Mouse (Mus musculus) liver, embryonic 13.5 days (tissue): Measurements from ENCODE around the gene Arhgap24. TPM values are rescaled to one million over a fixed set of nuclear protein-coding genes. Genes with fewer than 3 reads are reported as not detected.

Experiments used
- ATAC-seq: fragments of 200-750 bp; cut with Nextera tagmentation; 2 replicates; pipeline ENCODE4 v1.8.0; 2017; ENCODE audit warnings: low read depth, mild to moderate bottlenecking, moderate number of reproducible peaks, moderate library complexity
- DNase-seq: peaks from one replicate; pipeline ENCODE4 v3.0.0; 2022
- H3K27ac ChIP-seq: fragments of 300-500 bp; sonication (generic); 2 replicates; pipeline ENCODE4 v1.5.1; 2015; ENCODE audit warnings: moderate library complexity, mild to moderate bottlenecking, inconsistent platforms
- H3K27me3 ChIP-seq: fragments of 300-500 bp; sonication (generic); 2 replicates; pipeline ENCODE4 v1.6.1; 2015; ENCODE audit warnings: mild to moderate bottlenecking, inconsistent platforms
- H3K36me3 ChIP-seq: fragments of 300-500 bp; sonication (generic); 2 replicates; pipeline ENCODE4 v1.6.1; 2015; ENCODE audit warnings: mild to moderate bottlenecking, inconsistent platforms
- H3K4me1 ChIP-seq: fragments of 300-500 bp; sonication (generic); replicated peaks from 2 replicates; pipeline ENCODE4 v1.6.1; 2015; ENCODE audit warnings: inconsistent platforms
- H3K4me2 ChIP-seq: fragments of 300-500 bp; sonication (generic); 2 replicates; pipeline ENCODE4 v1.6.1; 2015; ENCODE audit warnings: inconsistent platforms, mild to moderate bottlenecking, moderate library complexity
- H3K4me3 ChIP-seq: fragments of 300-500 bp; sonication (generic); replicated peaks from 2 replicates; pipeline ENCODE4 v1.5.1; 2015; ENCODE audit warnings: mild to moderate bottlenecking, inconsistent platforms
- H3K9ac ChIP-seq: fragments of 300-500 bp; sonication (generic); 2 replicates; pipeline ENCODE4 v1.6.1; 2015; ENCODE audit warnings: mild to moderate bottlenecking, inconsistent platforms
- H3K9me3 ChIP-seq: fragments of 300-500 bp; sonication (generic); replicated peaks from 2 replicates; pipeline ENCODE4 v1.6.1; 2016; ENCODE audit warnings: inconsistent platforms
- WGBS: fragments of 180-500 bp; shearing (Covaris S2); methylation state at CpG from one replicate; pipeline ENCODE4 v1.1.7; 2015; ENCODE audit not compliant: insufficient replicate concordance; 5-methylcytosine and 5-hydroxymethylcytosine counted together
- polyA plus RNA-seq: library from polyadenylated mRNA; unstranded; fragments of >200 nt; fragmentation: Nextera tagmentation; extraction: Ambion mirVana; gene quantifications from 2 replicates; pipeline ENCODE4 v1.2.1, GENCODE M21; 2015

The Arhgap24 gene
- polyA plus RNA-seq, 1 experiment from 2014 or later: 2.0 TPM

DNA sequence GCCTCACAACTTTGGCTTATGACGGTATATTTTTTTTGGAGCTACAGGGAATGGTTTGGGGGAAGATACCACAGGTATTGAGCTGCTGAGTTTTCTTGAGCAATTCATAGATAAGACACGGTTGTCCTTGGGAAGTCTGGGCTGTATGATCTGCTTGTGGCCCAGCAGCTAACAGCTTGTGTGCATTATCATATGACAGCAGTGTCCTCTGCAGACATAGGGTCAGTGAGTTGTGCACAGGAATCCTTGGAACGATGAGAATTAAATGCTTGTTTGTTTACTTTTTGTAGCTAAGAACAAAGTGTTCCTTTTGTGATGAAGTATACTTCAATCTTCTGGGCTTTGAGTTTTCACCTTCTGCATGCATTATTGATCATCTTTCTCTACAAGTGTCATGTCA, 21.9 kb downstream of the Arhgap24 start:
- Histone ChIP-seq H3K4me1 (peaks cover 6% of the 10 kb centered on the region; the same call in 1 of the 2 replicates), H3K9me3 (no peaks in the 10 kb centered on the region), H3K4me2 (no peak overlapping the region), H3K9ac (no peak overlapping the region), H3K4me3 (no peak overlapping the region), H3K36me3 (no peaks in the 10 kb centered on the region), H3K27ac (no peak overlapping the region), H3K27me3 (no peaks in the 10 kb centered on the region)
- ATAC-seq (no peak), DNase-seq (no peak)
- WGBS: 38% methylated on average over 3 of the region's 3 CpGs

DNA sequence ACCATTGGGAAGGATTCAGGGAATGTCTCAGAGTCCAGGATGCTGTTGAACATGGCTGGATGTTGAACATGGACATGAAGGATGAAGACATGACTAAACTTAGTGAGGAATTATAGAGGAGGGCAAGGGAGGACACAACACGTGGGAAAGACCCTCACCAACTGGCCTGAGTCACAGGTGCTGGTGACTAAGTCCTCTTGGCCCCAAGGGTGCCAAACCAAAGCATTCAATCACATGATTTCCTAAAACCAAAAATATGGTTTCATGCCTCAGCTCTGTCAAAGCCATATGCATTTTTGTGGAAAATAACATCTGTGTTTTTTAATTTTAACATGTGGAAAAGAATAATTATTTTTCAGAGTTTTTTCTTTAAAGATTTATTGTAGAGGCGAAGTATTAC, 22.7 kb downstream of the Arhgap24 start:
- Histone ChIP-seq H3K27me3 (no peaks in the 10 kb centered on the region), H3K4me1 (peaks cover 6% of the 10 kb centered on the region; the same call in 1 of the 2 replicates), H3K9ac (no peak overlapping the region), H3K9me3 (no peaks in the 10 kb centered on the region), H3K27ac (no peak overlapping the region), H3K36me3 (no peaks in the 10 kb centered on the region), H3K4me2 (no peak overlapping the region), H3K4me3 (no peak overlapping the region)
- no peak for DNase-seq
- WGBS: 58% methylated on average over 2 of the region's 2 CpGs
- no peak for ATAC-seq

DNA sequence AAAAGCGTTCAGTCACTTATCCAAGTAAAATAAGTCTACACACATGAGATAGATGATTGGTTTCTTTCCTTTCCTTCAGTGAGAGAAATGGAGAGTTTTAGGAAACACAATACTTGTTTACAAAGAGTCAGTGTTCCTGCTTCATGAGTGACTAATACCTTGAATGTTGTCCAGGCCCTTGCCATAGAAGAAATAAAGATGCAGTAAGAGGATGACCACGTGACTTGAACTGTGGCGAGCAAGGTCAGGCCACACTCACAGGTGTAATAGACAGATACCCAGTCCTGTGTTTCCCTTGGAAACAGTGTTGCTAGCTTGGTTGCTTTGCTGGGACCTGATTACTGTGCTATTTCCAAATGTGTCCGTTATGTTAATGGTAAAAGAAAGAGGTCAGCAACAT, 23.4 kb downstream of the Arhgap24 start:
- H3K9me3 ChIP-seq: no peaks in the 10 kb centered on the region
- H3K4me3 ChIP-seq: no peak overlapping the region
- H3K36me3 ChIP-seq: no peaks in the 10 kb centered on the region
- H3K4me1 ChIP-seq: 0 out of 2 replicates have a peak, but pooled peaks cover under 1% of the 10 kb centered on the region
- no peaks in the 10 kb centered on the region for H3K27me3 ChIP-seq
- H3K9ac ChIP-seq: no peak overlapping the region
- H3K4me2 ChIP-seq: no peak overlapping the region
- DNase-seq (no peak), ATAC-seq (no peak)
- H3K27ac ChIP-seq: no peak overlapping the region
- WGBS: 68% methylated on average over 4 of the region's 4 CpGs

DNA sequence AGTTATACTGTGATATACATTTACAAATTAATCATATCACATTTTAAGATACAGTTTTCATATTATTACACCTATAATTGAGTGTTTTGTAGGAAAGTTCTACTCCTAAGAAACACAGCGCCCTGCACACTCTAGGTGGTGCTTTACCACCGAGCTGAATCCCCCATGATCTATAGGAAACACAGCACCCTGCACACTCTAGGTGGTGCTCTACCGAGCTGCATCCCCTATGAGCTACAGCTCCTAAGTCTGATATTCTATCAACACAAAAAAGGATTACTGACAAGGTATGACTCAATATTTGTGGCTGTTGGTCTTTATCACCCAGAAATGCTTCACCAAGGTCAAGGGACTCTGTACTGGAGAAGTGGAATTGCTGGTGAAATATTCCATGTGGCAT, 27.0 kb downstream of the Arhgap24 start:
- Histone ChIP-seq H3K9ac (no peak overlapping the region), H3K4me1 (no peaks in the 10 kb centered on the region), H3K27ac (no peak overlapping the region), H3K27me3 (no peaks in the 10 kb centered on the region), H3K36me3 (no peaks in the 10 kb centered on the region), H3K4me2 (no peak overlapping the region), H3K4me3 (no peak overlapping the region), H3K9me3 (no peaks in the 10 kb centered on the region)
- ATAC-seq (no peak), DNase-seq (no peak)
- WGBS: 52% methylated on average over 3 of the region's 3 CpGs

DNA sequence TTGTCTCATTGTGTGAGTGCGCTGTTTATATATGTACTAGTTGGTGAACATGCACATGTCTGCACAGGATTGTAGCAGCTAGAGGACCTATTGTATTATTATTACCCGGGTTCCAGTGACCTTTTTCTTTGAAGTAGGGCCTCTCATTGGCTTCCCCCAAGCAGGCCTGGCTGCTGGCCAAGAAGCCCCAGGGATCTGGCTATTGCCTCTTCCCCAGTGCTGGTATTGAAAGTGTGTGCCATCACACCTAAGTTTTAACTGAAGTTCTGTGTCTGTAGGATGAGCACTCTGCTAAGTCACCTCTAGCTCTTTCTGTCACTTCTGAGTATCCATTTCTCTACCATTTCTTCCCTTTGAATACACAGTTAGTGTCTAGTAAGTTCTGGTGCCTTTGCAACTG, 28.2 kb downstream of the Arhgap24 start:
- Histone ChIP-seq H3K27me3 (no peaks in the 10 kb centered on the region), H3K27ac (no peak overlapping the region), H3K9ac (no peak overlapping the region), H3K36me3 (no peaks in the 10 kb centered on the region), H3K4me2 (no peak overlapping the region), H3K9me3 (no peaks in the 10 kb centered on the region), H3K4me1 (no peaks in the 10 kb centered on the region), H3K4me3 (no peak overlapping the region)
- DNase-seq (no peak), ATAC-seq (no peak)
- 57% methylated on average over 2 of the region's 2 CpGs for WGBS

DNA sequence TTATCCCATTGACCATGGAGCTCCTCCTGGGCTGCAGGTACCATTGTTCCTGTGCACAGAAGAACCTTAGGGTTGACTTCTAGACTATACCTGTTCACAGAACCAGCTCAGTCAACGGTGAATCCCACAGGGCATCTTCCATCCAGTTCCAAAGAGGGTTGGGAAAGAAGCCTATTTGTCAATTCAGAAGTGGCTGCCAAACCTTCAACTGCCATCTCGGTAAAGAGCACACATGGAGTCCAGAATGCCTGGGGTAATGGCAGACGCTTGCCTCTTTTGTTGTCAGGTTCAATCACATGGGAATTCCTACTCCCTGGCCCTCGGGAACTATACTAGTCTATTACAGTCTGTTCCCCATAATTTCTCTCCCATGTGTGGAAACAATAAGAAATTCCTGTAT, 30.5 kb downstream of the Arhgap24 start:
- H3K4me3 ChIP-seq: no peak overlapping the region

DNA sequence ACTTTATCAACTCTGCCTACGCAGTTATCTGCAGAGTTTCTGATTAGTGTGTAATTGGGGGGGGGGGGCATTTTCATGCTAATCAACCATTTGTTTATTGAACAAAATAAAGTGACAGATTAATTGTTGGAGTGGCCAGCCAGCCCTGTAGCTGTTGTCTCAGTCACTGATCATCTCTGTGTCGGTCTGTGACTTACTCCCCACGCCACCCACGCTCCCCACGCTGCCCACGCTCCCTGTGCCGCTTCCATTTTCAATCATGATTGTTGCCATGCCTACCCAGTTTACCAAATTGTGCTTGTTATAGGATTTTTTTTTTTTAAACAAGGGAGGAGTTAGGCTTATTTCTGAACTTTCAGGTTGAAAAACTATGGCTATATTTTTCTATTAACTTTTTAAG, 34.3 kb downstream of the Arhgap24 start:
- no peak overlapping the region for H3K27ac ChIP-seq
- H3K9ac ChIP-seq: no peak overlapping the region
- no peak overlapping the region for H3K4me3 ChIP-seq
- ATAC-seq (no peak), DNase-seq (no peak)
- no peaks in the 10 kb centered on the region for H3K36me3 ChIP-seq
- WGBS: 72% methylated on average over 7 of the region's 7 CpGs
- no peaks in the 10 kb centered on the region for H3K9me3 ChIP-seq
- no peaks in the 10 kb centered on the region for H3K27me3 ChIP-seq
- no peak overlapping the region for H3K4me2 ChIP-seq
- H3K4me1 ChIP-seq: no peaks in the 10 kb centered on the region

More for the DNA sequence above, 30.5 kb downstream of the Arhgap24 start:
- no peaks in the 10 kb centered on the region for H3K36me3 ChIP-seq
- 63% methylated on average over 4 of the region's 4 CpGs for WGBS
- H3K27ac ChIP-seq: no peak overlapping the region
- H3K9ac ChIP-seq: no peak overlapping the region
- H3K4me2 ChIP-seq: no peak overlapping the region
- no peaks in the 10 kb centered on the region for H3K9me3 ChIP-seq
- H3K4me1 ChIP-seq: no peaks in the 10 kb centered on the region
- DNase-seq: no peak
- H3K27me3 ChIP-seq: no peaks in the 10 kb centered on the region
- ATAC-seq: no peak

DNA sequence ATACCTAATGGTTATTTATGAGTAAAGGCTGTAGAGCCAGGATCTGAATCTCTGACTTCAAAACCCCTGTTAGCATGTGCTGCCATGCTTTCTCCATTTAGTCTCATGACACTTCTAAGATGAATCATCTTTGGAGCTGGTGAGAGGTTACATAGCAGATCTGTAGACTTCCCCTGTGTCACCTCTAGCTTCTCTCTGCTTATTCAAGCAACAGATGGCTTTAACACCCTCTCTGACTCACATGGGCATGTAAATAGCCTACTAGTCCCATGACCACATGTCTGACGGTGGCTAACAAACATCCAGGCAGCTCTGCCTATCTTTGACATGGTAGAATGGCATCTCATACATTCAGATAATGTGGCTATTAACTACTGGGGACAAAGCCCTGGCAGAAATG, 39.3 kb downstream of the Arhgap24 start:
- no peaks in the 10 kb centered on the region for H3K9me3 ChIP-seq
- H3K9ac ChIP-seq: no peak overlapping the region
- no peaks in the 10 kb centered on the region for H3K4me1 ChIP-seq
- no peaks in the 10 kb centered on the region for H3K27me3 ChIP-seq
- no peaks in the 10 kb centered on the region for H3K36me3 ChIP-seq
- WGBS: 71% methylated on average over 1 of the region's 1 CpGs
- ATAC-seq (no peak), DNase-seq (no peak)
- H3K27ac ChIP-seq: no peak overlapping the region
- no peak overlapping the region for H3K4me2 ChIP-seq
- H3K4me3 ChIP-seq: no peak overlapping the region

DNA sequence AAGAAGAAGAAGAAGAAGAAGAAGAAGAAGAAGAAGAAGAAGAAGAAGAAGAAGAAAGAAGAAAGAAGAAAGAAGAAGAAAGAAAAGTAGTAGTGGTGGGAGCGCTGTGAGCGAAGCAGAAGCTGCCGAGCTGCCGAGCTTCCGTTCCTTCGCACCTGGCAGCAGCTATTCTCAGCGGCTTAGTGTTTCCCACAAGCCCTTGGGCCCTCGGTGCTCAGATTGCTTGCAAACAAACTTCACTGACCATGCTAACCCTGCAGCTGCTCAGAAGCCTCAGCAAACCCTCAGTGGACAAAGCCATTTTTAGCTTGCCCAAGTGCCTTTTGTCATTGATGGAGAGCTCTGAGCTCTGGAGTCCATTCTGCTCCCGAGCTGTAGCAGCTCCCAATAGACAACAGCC, 54.1 kb downstream of the Arhgap24 start:
- no peaks in the 10 kb centered on the region for H3K36me3 ChIP-seq
- ATAC-seq (no peak), DNase-seq (no peak)
- H3K4me3 ChIP-seq: no peak overlapping the region
- no peak overlapping the region for H3K9ac ChIP-seq
- H3K4me2 ChIP-seq: no peak overlapping the region
- no peaks in the 10 kb centered on the region for H3K27me3 ChIP-seq
- H3K27ac ChIP-seq: no peak overlapping the region
- WGBS: 81% methylated on average over 9 of the region's 9 CpGs
- no peaks in the 10 kb centered on the region for H3K4me1 ChIP-seq
- no peaks in the 10 kb centered on the region for H3K9me3 ChIP-seq

DNA sequence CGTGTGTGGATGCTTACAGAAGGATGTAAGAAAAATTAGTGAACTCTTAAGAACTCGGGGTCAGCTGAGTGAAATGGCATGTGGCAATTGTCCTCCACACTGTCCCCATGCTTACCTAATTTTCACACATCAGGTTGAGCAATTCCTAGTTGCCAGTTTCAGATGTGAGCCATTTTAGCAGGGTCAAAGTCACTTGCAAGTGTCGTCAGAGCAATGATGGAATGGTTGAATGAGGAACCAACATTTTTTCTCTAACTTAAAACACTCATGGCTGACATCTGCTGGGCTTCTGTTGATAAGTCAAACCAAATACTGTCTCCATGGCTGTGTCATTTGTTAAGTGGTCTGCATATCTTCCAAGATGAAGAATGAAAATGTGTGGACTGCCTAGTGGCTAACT, 56.6 kb downstream of the Arhgap24 start:
- Histone ChIP-seq H3K27ac (no peak overlapping the region), H3K27me3 (no peaks in the 10 kb centered on the region), H3K4me2 (no peak overlapping the region), H3K9ac (no peak overlapping the region), H3K9me3 (no peaks in the 10 kb centered on the region), H3K36me3 (no peaks in the 10 kb centered on the region), H3K4me1 (no peaks in the 10 kb centered on the region), H3K4me3 (no peak overlapping the region)
- no peak for ATAC-seq
- DNase-seq: no peak
- WGBS: 49% methylated on average over 3 of the region's 3 CpGs

DNA sequence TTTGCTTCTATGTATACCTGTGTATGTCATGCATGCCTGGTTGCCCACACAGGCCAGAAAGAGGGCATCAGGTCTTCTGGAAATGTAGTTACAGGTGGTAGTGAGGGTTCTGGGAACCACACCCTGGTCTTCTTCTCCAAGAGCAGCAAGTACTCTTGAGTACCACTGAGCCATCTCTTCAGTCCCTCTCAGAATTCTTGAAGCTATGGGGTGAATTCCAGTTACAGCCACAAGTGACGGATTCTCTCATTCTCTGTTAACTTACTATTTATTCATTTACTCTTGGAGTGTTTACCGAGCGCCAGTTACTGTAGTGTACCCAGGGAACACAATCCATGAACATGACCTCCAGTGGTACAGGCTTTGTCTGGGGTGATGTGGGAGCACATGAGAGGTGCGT, 65.1 kb downstream of the Arhgap24 start:
- H3K36me3 ChIP-seq: no peaks in the 10 kb centered on the region
- no peaks in the 10 kb centered on the region for H3K4me1 ChIP-seq
- H3K27ac ChIP-seq: no peak overlapping the region
- ATAC-seq: no peak
- 70% methylated on average over 4 of the region's 4 CpGs for WGBS
- no peaks in the 10 kb centered on the region for H3K9me3 ChIP-seq
- no peak for DNase-seq
- H3K9ac ChIP-seq: no peak overlapping the region
- no peaks in the 10 kb centered on the region for H3K27me3 ChIP-seq
- H3K4me2 ChIP-seq: no peak overlapping the region
- no peak overlapping the region for H3K4me3 ChIP-seq

DNA sequence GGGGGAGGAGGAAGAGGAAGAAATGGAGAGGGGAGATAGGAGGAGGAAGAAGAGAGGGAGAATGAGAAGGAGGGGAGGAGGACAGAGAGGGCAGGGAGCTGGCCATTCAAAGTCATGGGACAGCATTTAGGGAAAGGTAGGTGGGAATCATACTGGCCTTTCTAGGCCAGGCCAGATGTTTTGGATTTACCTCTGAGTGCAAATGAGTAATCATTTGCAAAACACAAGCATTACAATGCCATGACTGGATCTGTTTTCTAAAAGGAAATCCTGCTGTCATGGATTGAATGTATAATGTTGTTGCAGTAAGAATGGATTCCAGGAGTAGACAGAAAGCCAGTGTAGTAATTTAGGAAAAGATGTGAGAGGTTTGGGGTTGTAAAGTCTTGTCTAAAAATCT, 66.6 kb downstream of the Arhgap24 start:
- no peaks in the 10 kb centered on the region for H3K27me3 ChIP-seq
- no peak for ATAC-seq
- H3K9me3 ChIP-seq: no peaks in the 10 kb centered on the region
- no peak for DNase-seq
- H3K4me3 ChIP-seq: no peak overlapping the region
- H3K36me3 ChIP-seq: no peaks in the 10 kb centered on the region
- H3K4me2 ChIP-seq: no peak overlapping the region
- H3K4me1 ChIP-seq: no peaks in the 10 kb centered on the region
- no peak overlapping the region for H3K27ac ChIP-seq
- no peak overlapping the region for H3K9ac ChIP-seq

DNA sequence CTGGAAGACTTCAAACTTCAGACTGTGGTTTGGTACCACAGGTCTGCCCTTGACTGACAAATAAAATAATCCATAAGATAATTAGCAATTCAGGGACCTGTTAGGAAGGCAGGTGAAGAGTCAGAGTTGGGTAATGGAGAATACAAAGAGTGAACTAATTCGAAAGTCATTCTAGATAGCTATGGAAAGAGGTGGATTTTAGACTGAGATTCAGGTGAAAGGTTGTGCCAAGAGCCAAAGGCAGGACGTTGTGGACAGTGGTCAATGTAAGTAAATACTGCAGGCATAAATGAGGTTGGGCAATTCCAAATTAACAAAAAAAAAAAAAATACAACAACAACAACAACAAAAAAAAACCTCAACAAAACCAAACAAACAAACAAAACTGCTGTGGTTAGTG, 67.2 kb downstream of the Arhgap24 start:
- WGBS: 42% methylated on average over 2 of the region's 2 CpGs
- H3K9me3 ChIP-seq: no peaks in the 10 kb centered on the region
- ATAC-seq (no peak), DNase-seq (no peak)
- no peak overlapping the region for H3K4me2 ChIP-seq
- H3K4me1 ChIP-seq: no peaks in the 10 kb centered on the region
- H3K36me3 ChIP-seq: no peaks in the 10 kb centered on the region
- H3K4me3 ChIP-seq: no peak overlapping the region
- H3K9ac ChIP-seq: no peak overlapping the region
- no peaks in the 10 kb centered on the region for H3K27me3 ChIP-seq
- no peak overlapping the region for H3K27ac ChIP-seq
